Mouse (Mus musculus): ENCODE measurements around the gene Magohb. TPM values are rescaled to one million over a fixed set of nuclear protein-coding genes. Genes with fewer than 3 reads are reported as not detected.
"Not testable (repeated sequence)": the region's sequence is repeated elsewhere in the genome, so short reads cannot be mapped to it uniquely, and the experiment has no call there.

The Magohb gene
- polyA plus RNA-seq, 1 experiment from 2014 or later: 15.2 TPM

DNA sequence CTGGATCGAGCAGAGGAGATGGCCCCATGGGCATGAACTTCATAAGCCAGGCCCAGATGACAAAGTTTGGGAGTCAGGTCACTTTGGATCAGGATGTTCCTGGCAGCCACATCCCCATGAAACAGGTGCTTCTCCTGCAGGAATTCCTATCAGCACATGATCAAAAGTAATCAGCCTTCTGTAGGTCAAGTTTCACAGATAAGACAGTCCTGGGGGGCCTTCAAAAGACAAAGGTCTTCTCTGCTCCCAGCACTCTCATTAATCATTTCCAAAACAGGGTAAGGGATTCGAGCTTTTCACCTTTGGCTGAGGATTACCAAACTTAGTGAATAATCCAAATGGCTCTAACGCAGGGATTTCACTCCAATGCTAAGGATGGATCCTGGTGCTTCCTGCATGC, 11.7 kb upstream of the Magohb start:
- Histone ChIP-seq H3K9ac (ENCODE audit: low read depth, low read length) (no peak overlapping the region), H3K27ac (ENCODE audit: low read length) (no peak overlapping the region), H3K36me3 (ENCODE audit: control insufficient read depth, insufficient read depth) (no peaks in the 10 kb centered on the region), H3K4me3 (ENCODE audit: low read depth, low read length) (no peak overlapping the region), H3K9me3 (replicated peaks; ENCODE audit: control insufficient read depth, low read length) (no peaks in the 10 kb centered on the region), H3K4me1 (ENCODE audit: control insufficient read depth, low read depth, low read length) (no peaks in the 10 kb centered on the region), H3K4me2 (ENCODE audit: low read depth, low read length) (no peak overlapping the region), H3K27me3 (ENCODE audit: control insufficient read depth, insufficient read depth, low read depth, low read length) (no peaks in the 10 kb centered on the region)
- ATAC-seq (ENCODE audit: low read depth): peak; percentile 69
- 46% methylated on average over 3 of the region's 3 CpGs for WGBS (ENCODE audit: insufficient replicate concordance)

DNA sequence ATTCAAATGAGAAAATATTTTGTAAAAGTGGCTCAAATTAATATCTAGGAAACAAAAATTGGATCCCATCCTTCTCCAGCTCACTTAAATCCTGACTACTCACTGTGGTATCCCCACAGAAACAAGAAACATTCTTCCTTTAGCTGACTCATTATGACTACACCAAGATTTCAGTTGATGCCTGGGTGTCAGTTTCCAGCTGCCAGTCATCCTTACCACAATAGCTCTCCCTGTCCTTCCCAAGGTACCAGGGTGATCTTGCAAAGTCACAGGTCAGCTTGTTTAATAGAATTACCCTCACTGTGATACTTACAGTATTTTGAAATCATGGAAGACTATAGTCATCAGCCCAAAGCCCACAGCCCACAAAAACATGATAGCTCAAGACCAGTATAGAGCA, 5.5 kb upstream of the Magohb start:
- Histone ChIP-seq H3K9ac (ENCODE audit: low read depth, low read length) (no peak overlapping the region), H3K36me3 (ENCODE audit: control insufficient read depth, insufficient read depth) (no peaks in the 10 kb centered on the region), H3K27me3 (ENCODE audit: control insufficient read depth, insufficient read depth, low read depth, low read length) (no peaks in the 10 kb centered on the region), H3K4me1 (ENCODE audit: control insufficient read depth, low read depth, low read length) (peaks cover 3% of the 10 kb centered on the region), H3K4me3 (ENCODE audit: low read depth, low read length) (no peak overlapping the region), H3K27ac (ENCODE audit: low read length) (no peak overlapping the region), H3K4me2 (ENCODE audit: low read depth, low read length) (no peak overlapping the region), H3K9me3 (replicated peaks; ENCODE audit: control insufficient read depth, low read length) (no peaks in the 10 kb centered on the region)
- ATAC-seq (ENCODE audit: low read depth): no peak

DNA sequence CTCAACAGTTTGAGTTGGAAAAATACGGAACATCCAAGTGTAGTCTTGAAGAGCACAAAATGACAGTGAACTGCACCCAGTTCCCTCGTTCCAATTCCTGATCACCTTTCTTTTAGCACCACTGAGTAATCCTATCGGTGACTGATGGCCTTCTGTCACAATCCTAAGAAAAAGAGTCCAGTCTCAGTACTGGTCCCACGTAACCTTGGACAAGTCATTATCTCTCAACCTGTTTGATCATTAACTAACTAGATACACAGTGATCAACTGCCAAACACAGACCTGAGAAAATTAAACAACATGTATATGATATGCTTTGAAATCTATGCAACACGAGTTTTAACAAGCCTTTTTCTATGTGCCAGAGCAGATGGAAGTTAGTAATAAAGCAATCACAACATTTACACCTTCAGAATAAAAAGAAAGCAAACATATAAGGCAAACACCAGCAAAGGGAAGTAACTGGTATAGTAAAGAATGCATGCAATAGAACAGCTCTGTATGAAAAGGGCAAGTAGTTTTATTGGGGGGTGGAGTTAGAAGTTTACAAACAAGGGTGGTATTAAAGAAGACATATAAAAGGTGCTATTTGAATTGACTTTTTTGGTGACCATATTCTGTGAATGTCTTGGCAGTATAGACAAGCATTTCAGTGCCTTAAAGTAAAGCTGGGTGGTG, 1.5 kb upstream of the Magohb start:
- WGBS (ENCODE audit: insufficient replicate concordance): 64% methylated on average over 5 of the region's 5 CpGs

DNA sequence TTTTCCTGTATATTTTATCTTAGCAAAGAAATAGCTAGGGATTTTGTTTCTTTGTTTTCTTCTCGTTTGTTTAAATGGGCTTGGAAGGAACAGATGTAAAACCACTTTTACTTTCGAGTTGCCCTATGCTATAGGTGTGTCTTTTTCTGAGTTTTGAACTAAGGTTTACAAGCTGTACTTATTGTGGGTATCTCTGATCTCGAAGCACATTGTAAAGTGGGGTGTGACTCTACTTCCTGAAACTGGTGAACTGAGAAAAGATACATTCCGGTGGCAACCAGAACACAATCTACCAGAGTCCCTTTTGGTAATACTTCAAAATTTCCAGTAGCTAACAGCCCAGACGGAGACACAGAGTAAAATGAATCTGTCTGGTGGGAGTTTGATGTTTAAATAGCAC, 872 bp upstream of the Magohb start:
- Histone ChIP-seq H3K27ac (ENCODE audit: low read length) (peak overlapping the region; percentile 37; the same call in 1 of the 2 replicates), H3K4me2 (ENCODE audit: low read depth, low read length) (peak overlapping the region; percentile 82; the same call in 1 of the 2 replicates), H3K27me3 (ENCODE audit: control insufficient read depth, insufficient read depth, low read depth, low read length) (no peaks in the 10 kb centered on the region), H3K4me3 (ENCODE audit: low read depth, low read length) (no peak overlapping the region), H3K9ac (ENCODE audit: low read depth, low read length) (no peak overlapping the region), H3K36me3 (ENCODE audit: control insufficient read depth, insufficient read depth) (no peaks in the 10 kb centered on the region), H3K4me1 (ENCODE audit: control insufficient read depth, low read depth, low read length) (peaks cover 14% of the 10 kb centered on the region), H3K9me3 (replicated peaks; ENCODE audit: control insufficient read depth, low read length) (no peaks in the 10 kb centered on the region)
- ATAC-seq (ENCODE audit: low read depth): no peak
- 53% methylated on average over 5 of the region's 5 CpGs for WGBS (ENCODE audit: insufficient replicate concordance)

More for the DNA sequence above, 1.5 kb upstream of the Magohb start:
- Histone ChIP-seq H3K36me3 (ENCODE audit: control insufficient read depth, insufficient read depth) (no peaks in the 10 kb centered on the region), H3K9ac (ENCODE audit: low read depth, low read length) (no peak overlapping the region), H3K27ac (ENCODE audit: low read length) (no peak overlapping the region; the same call in 1 of the 2 replicates), H3K4me2 (ENCODE audit: low read depth, low read length) (no peak overlapping the region), H3K9me3 (replicated peaks; ENCODE audit: control insufficient read depth, low read length) (no peaks in the 10 kb centered on the region), H3K4me1 (ENCODE audit: control insufficient read depth, low read depth, low read length) (peaks cover 14% of the 10 kb centered on the region), H3K27me3 (ENCODE audit: control insufficient read depth, insufficient read depth, low read depth, low read length) (no peaks in the 10 kb centered on the region), H3K4me3 (ENCODE audit: low read depth, low read length) (no peak overlapping the region)
- ATAC-seq (ENCODE audit: low read depth): peak; percentile 32; the same call in 1 of the 2 replicates

DNA sequence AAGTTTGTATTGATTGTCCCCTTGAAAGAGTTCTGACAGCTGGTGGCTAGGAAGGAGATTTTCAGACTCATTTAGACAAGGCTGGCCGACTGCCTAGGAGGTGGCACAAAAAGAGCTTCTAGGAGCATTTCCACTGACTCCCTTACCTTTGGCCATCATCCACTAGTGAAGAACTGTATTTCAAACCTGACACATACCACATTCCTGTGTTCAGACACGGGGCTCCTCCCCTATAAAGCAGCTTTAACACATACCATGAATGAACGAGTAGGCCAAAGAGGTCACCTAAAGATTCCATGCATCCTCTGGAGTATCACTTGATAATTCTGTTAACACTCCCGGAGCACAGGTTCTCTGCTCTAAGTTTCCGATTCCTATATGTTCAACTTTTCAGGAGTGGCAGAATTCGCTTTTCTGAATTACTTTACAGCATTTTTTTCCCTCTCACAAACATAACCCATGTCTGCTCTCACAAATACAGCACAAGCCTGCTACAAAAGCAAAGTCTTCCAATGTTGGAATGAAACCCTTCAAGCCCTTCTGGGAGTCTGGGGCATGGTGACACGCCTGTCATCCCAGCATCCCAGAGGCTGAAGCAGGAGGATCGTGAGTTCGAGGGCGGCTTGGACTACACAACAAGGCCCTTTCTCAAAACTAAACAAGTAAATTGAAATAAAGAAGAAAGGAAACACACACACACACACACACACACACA, 611 bp downstream of the Magohb start:
- Histone ChIP-seq H3K4me1 (ENCODE audit: control insufficient read depth, low read depth, low read length) (peaks cover 14% of the 10 kb centered on the region), H3K27me3 (ENCODE audit: control insufficient read depth, insufficient read depth, low read depth, low read length) (no peaks in the 10 kb centered on the region), H3K4me3 (ENCODE audit: low read depth, low read length) (peak overlapping the region; percentile 85), H3K9ac (ENCODE audit: low read depth, low read length) (peak overlapping the region; percentile 76), H3K9me3 (replicated peaks; ENCODE audit: control insufficient read depth, low read length) (no peaks in the 10 kb centered on the region), H3K4me2 (ENCODE audit: low read depth, low read length) (peak overlapping the region; percentile 82), H3K36me3 (ENCODE audit: control insufficient read depth, insufficient read depth) (no peaks in the 10 kb centered on the region), H3K27ac (ENCODE audit: low read length) (peak overlapping the region; percentile 61)
- ATAC-seq (ENCODE audit: low read depth): peak; percentile 39
- WGBS (ENCODE audit: insufficient replicate concordance): 20% methylated on average over 10 of the region's 10 CpGs

DNA sequence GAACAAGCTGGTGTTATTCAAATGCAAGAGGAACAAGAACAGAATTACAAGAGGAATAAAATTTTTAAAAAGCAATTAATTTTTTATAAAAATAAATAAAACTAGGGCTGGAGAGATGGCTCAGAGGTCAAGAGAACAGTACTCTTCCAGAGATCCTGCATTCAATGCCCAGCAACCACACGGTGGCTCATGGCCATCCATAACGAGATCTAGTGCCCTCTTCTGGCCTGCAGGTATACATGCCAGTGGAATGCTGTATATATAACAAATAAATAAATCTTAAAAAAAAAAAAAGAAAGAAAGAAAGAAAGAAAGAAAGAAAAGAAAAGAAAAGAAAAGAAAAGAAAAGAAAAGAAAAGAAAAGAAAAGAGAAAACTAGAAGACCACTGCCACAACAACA, 2.6 kb downstream of the Magohb start:
- H3K36me3 ChIP-seq (ENCODE audit: control insufficient read depth, insufficient read depth): no peaks in the 10 kb centered on the region
- ATAC-seq (ENCODE audit: low read depth): no peak
- WGBS (ENCODE audit: insufficient replicate concordance): 7% methylated on average over 2 of the region's 2 CpGs

DNA sequence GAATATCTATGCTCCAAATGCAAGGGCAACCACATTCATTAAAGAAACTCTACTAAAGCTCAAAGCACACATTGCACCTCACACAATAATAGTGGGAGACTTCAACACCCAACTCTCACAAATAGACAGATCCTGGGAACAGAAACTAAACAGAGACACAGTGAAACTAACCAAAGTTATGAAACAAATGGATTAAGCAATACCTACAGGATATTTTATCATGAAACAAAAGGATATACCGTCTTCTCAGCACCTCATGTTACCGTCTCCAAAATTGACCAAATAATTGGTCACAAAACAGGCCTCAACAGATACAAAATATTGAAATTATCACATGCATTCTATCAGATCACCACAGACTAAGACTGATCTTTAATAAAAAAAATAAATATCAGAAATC, 14.9 kb downstream of the Magohb start:
- H3K36me3 ChIP-seq (ENCODE audit: control insufficient read depth, insufficient read depth): not testable (repeated sequence)
- 64% methylated on average over 2 of the region's 2 CpGs for WGBS (ENCODE audit: insufficient replicate concordance)

More for the DNA sequence above, 2.6 kb downstream of the Magohb start:
- Histone ChIP-seq H3K27ac (ENCODE audit: low read length) (no peak overlapping the region), H3K27me3 (ENCODE audit: control insufficient read depth, insufficient read depth, low read depth, low read length) (no peaks in the 10 kb centered on the region), H3K4me1 (ENCODE audit: control insufficient read depth, low read depth, low read length) (peaks cover 14% of the 10 kb centered on the region), H3K9ac (ENCODE audit: low read depth, low read length) (no peak overlapping the region), H3K4me3 (ENCODE audit: low read depth, low read length) (no peak overlapping the region), H3K4me2 (ENCODE audit: low read depth, low read length) (no peak overlapping the region), H3K9me3 (replicated peaks; ENCODE audit: control insufficient read depth, low read length) (no peaks in the 10 kb centered on the region)

DNA sequence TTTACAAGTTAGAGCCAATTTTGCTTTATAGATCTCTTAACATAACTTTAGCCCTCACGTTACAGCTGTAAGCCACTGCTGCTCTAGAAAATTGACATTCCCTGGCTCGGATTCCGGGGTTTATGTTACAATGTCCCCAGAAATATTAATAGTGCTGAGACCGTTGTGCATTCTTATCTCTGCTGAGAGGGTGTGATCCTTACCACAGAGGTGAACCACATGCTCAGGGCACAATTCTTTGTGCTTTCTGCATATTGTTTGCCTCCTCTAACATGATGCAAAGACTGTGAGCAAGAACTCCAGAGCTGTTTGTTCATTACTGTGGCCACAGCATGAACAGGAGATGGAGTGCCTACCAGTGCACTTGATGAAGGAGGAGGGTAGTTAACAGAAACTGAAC, 16.4 kb downstream of the Magohb start:
- 0 out of 2 replicates have a peak, but pooled peaks have one; percentile 32 for ATAC-seq (ENCODE audit: low read depth)
- H3K4me1 ChIP-seq (ENCODE audit: control insufficient read depth, low read depth, low read length): peaks cover 3% of the 10 kb centered on the region
- no peaks in the 10 kb centered on the region for H3K9me3 ChIP-seq (replicated peaks; ENCODE audit: control insufficient read depth, low read length)
- H3K27ac ChIP-seq (ENCODE audit: low read length): no peak overlapping the region
- 23% methylated on average over 4 of the region's 4 CpGs for WGBS (ENCODE audit: insufficient replicate concordance)
- no peaks in the 10 kb centered on the region for H3K36me3 ChIP-seq (ENCODE audit: control insufficient read depth, insufficient read depth)
- H3K27me3 ChIP-seq (ENCODE audit: control insufficient read depth, insufficient read depth, low read depth, low read length): no peaks in the 10 kb centered on the region
- no peak overlapping the region for H3K4me3 ChIP-seq (ENCODE audit: low read depth, low read length)
- H3K9ac ChIP-seq (ENCODE audit: low read depth, low read length): no peak overlapping the region
- H3K4me2 ChIP-seq (ENCODE audit: low read depth, low read length): no peak overlapping the region

More for the DNA sequence above, 14.9 kb downstream of the Magohb start:
- not testable (repeated sequence) for H3K27ac ChIP-seq (ENCODE audit: low read length); H3K4me1 ChIP-seq (ENCODE audit: control insufficient read depth, low read depth, low read length); ATAC-seq (ENCODE audit: low read depth); H3K9me3 ChIP-seq (replicated peaks; ENCODE audit: control insufficient read depth, low read length); H3K4me3 ChIP-seq (ENCODE audit: low read depth, low read length); H3K4me2 ChIP-seq (ENCODE audit: low read depth, low read length); H3K9ac ChIP-seq (ENCODE audit: low read depth, low read length); H3K27me3 ChIP-seq (ENCODE audit: control insufficient read depth, insufficient read depth, low read depth, low read length)

DNA sequence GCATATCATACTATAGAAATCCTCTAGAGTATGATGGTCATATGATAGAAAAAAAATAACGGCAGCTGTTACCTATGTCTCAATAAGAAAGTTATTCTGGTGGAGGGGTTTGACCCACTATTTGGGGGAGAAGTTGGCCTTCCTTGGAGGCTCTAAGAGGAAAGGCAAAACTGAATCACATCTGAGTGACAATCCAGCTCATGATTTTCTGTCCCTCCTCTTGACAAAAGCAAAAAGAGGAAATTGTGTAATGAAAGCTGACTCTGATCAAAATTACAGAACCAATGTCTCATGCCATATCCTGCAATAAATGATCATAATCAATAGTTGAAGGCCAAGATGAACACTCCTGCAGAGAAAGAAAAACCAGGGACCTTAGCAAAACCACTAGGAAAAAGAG, 20.7 kb downstream of the Magohb start:
- Histone ChIP-seq H3K36me3 (ENCODE audit: control insufficient read depth, insufficient read depth) (no peaks in the 10 kb centered on the region), H3K9me3 (replicated peaks; ENCODE audit: control insufficient read depth, low read length) (no peaks in the 10 kb centered on the region), H3K4me1 (ENCODE audit: control insufficient read depth, low read depth, low read length) (peaks cover 3% of the 10 kb centered on the region), H3K27ac (ENCODE audit: low read length) (no peak overlapping the region), H3K4me3 (ENCODE audit: low read depth, low read length) (no peak overlapping the region), H3K9ac (ENCODE audit: low read depth, low read length) (no peak overlapping the region), H3K4me2 (ENCODE audit: low read depth, low read length) (no peak overlapping the region), H3K27me3 (ENCODE audit: control insufficient read depth, insufficient read depth, low read depth, low read length) (no peaks in the 10 kb centered on the region)
- 68% methylated on average over 1 of the region's 1 CpGs for WGBS (ENCODE audit: insufficient replicate concordance)
- no peak for ATAC-seq (ENCODE audit: low read depth)
